Mouse (Mus musculus) cerebral cortex, adult 2 months (tissue): ENCODE data around the gene Nab1.

Source experiments
- WGBS: fragments of 180-500 bp; shearing (Covaris S2); methylation state at CpG from one replicate; pipeline ENCODE4 v1.1.7; 2018; 5-methylcytosine and 5-hydroxymethylcytosine counted together

Gene Nab1

GRCm38 (mm10) chr1:52470811-52471489, 29.5 kb downstream of the Nab1 start:
- WGBS: 49% methylated on average over 7 of the region's 7 CpGs

GRCm38 (mm10) chr1:52470326-52470725, 30.2 kb downstream of the Nab1 start:
- 60% methylated on average over 4 of the region's 4 CpGs for WGBS

GRCm38 (mm10) chr1:52466518-52467120, 33.9 kb downstream of the Nab1 start:
- WGBS: 67% methylated on average over 8 of the region's 8 CpGs

GRCm38 (mm10) chr1:52465830-52466229, 34.6 kb downstream of the Nab1 start:
- 61% methylated on average over 3 of the region's 3 CpGs for WGBS

- 46% methylated on average over 3 of the region's 3 CpGs for WGBS
These were observed 35.2 kb downstream of the Nab1 start for GRCm38 (mm10) chr1:52465264-52465663.

GRCm38 (mm10) chr1:52463305-52463704, 37.2 kb downstream of the Nab1 start:
- 86% methylated on average over 6 of the region's 6 CpGs for WGBS

GRCm38 (mm10) chr1:52456571-52456970, 43.9 kb downstream of the Nab1 start:
- 78% methylated on average over 7 of the region's 7 CpGs for WGBS

- 55% methylated on average over 3 of the region's 3 CpGs for WGBS
These were observed 45.9 kb downstream of the Nab1 start for GRCm38 (mm10) chr1:52454509-52455001.

GRCm38 (mm10) chr1:52451360-52451759, 49.1 kb downstream of the Nab1 start:
- 86% methylated on average over 1 of the region's 1 CpGs for WGBS

- 30% methylated on average over 6 of the region's 6 CpGs for WGBS
These were observed 64.6 kb downstream of the Nab1 start for GRCm38 (mm10) chr1:52435856-52436255.

GRCm38 (mm10) chr1:52434085-52434484, 66.4 kb downstream of the Nab1 start:
- WGBS: 78% methylated on average over 4 of the region's 4 CpGs

- WGBS: 79% methylated on average over 8 of the region's 8 CpGs
These were observed 68.7 kb downstream of the Nab1 start for GRCm38 (mm10) chr1:52431806-52432205.

GRCm38 (mm10) chr1:52430606-52431005, 69.9 kb downstream of the Nab1 start:
- WGBS: 86% methylated on average over 2 of the region's 2 CpGs

- WGBS: 92% methylated on average over 1 of the region's 1 CpGs
These were observed 70.4 kb downstream of the Nab1 start for GRCm38 (mm10) chr1:52430116-52430515.

GRCm38 (mm10) chr1:52427841-52428464, 72.5 kb downstream of the Nab1 start:
- WGBS: 70% methylated on average over 2 of the region's 2 CpGs

- 79% methylated on average over 1 of the region's 1 CpGs for WGBS
These were observed 76.6 kb downstream of the Nab1 start for GRCm38 (mm10) chr1:52423846-52424245.

- 74% methylated on average over 2 of the region's 2 CpGs for WGBS
These were observed 77.4 kb downstream of the Nab1 start for GRCm38 (mm10) chr1:52423057-52423456.

GRCm38 (mm10) chr1:52422137-52422536, 78.3 kb downstream of the Nab1 start:
- 70% methylated on average over 3 of the region's 3 CpGs for WGBS

GRCm38 (mm10) chr1:52419088-52419819, 81.2 kb downstream of the Nab1 start:
- WGBS: 91% methylated on average over 7 of the region's 7 CpGs
